37 mouse cellular contexts compared by ENCODE assay signal in the genomic region with DNA sequence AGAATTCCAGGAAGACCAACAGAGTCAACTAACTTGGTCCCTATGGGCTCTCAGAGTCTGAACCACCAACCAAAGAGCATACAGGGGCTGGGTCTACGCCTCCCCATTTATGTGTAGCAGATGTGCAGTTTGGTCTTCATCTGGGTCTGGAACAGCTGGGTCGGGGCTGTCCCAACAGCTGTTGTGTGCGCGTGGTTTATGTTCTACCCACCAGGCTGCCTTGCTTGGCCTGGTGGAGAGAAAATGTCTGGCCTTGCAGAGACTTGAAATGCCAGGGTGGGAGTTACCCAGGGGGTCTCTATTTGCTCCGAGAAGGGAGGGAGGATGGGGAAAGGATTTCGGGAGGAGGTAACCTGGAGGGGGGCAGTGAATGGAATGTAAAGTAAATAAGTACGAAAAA. TPM values are rescaled to one million over a fixed set of nuclear protein-coding genes. Genes with fewer than 3 reads are reported as not detected.
"Had no signal": no experiment of that assay in that cellular context is flagged by ENCODE, and none has a peak within 500 bp of the region (broad histone marks: within the 10 kb centered on the region; RNA-seq: fewer than 3 reads in every experiment).

No protein-coding gene starts in this region.

- DNase-seq: left cerebral cortex, postnatal 4 days; liver; liver, embryonic 13.5 days; liver, postnatal 0 days; lung, adult 18-20 months; lung, adult 2 months; lung, embryonic 14.5 days; lung, postnatal 10 days; lung, postnatal 36 days; lung, postnatal 4 days; midbrain, embryonic 14.5 days had no signal

- H3K4me1 ChIP-seq: limb, embryonic 10.5 days; limb, embryonic 12.5 days; limb, embryonic 13.5 days; limb, embryonic 15.5 days; liver, embryonic 12.5 days; liver, embryonic 13.5 days; liver, embryonic 15.5 days; lung, embryonic 15.5 days; midbrain, embryonic 10.5 days; midbrain, embryonic 12.5 days; midbrain, embryonic 13.5 days; midbrain, embryonic 15.5 days; neural tube, embryonic 12.5 days had no signal

- H3K27me3 ChIP-seq: limb, embryonic 12.5 days; limb, embryonic 13.5 days; limb, embryonic 15.5 days; liver, embryonic 12.5 days; liver, embryonic 13.5 days; liver, embryonic 15.5 days; lung, embryonic 15.5 days; megakaryocyte, embryonic 14.5 days; midbrain, embryonic 12.5 days; midbrain, embryonic 13.5 days; midbrain, embryonic 15.5 days; neural tube, embryonic 12.5 days had no signal

- H3K4me2 ChIP-seq: limb, embryonic 12.5 days; limb, embryonic 13.5 days; limb, embryonic 15.5 days; liver, embryonic 11.5 days; liver, embryonic 12.5 days; liver, embryonic 13.5 days; liver, embryonic 15.5 days; lung, embryonic 14.5 days; lung, embryonic 15.5 days; midbrain, embryonic 11.5 days; midbrain, embryonic 12.5 days; midbrain, embryonic 13.5 days; midbrain, embryonic 15.5 days; neural tube, embryonic 12.5 days had no signal

- H3K4me3 ChIP-seq: limb, embryonic 10.5 days; limb, embryonic 12.5 days; limb, embryonic 13.5 days; limb, embryonic 15.5 days; liver, embryonic 12.5 days; liver, embryonic 13.5 days; liver, embryonic 15.5 days; lung, embryonic 15.5 days; megakaryocyte, embryonic 14.5 days; midbrain, embryonic 10.5 days; midbrain, embryonic 12.5 days; midbrain, embryonic 13.5 days; midbrain, embryonic 15.5 days; myocyte; neural tube, embryonic 12.5 days had no signal

- H3K9ac ChIP-seq: limb, embryonic 12.5 days; limb, embryonic 13.5 days; limb, embryonic 15.5 days; liver, embryonic 12.5 days; liver, embryonic 13.5 days; liver, embryonic 14.5 days; liver, embryonic 15.5 days; liver, postnatal 0 days; lung, embryonic 14.5 days; lung, embryonic 15.5 days; midbrain, embryonic 12.5 days; midbrain, embryonic 13.5 days; midbrain, embryonic 15.5 days; neural tube, embryonic 12.5 days had no signal

- H3K27ac ChIP-seq: limb, embryonic 10.5 days; limb, embryonic 12.5 days; limb, embryonic 13.5 days; limb, embryonic 15.5 days; liver, embryonic 12.5 days; liver, embryonic 13.5 days; liver, embryonic 14.5 days; liver, embryonic 15.5 days; lung, embryonic 15.5 days; macrophage; midbrain, embryonic 10.5 days; midbrain, embryonic 12.5 days; midbrain, embryonic 13.5 days; midbrain, embryonic 15.5 days; neural tube, embryonic 12.5 days had no signal

- H3K9me3 ChIP-seq: limb, embryonic 10.5 days; limb, embryonic 12.5 days; limb, embryonic 13.5 days; limb, embryonic 15.5 days; liver, embryonic 12.5 days; liver, embryonic 13.5 days; liver, embryonic 15.5 days; lung, embryonic 15.5 days; megakaryocyte, embryonic 14.5 days; midbrain, embryonic 12.5 days; midbrain, embryonic 13.5 days; midbrain, embryonic 15.5 days; neural tube, embryonic 12.5 days had no signal

RNA-seq across cellular contexts. Expression of a gene that starts 33.1 kb away (rescaled TPM):
- total RNA-seq: left cerebral cortex, postnatal 25 days; left cerebral cortex, postnatal 36 days; left cerebral cortex, postnatal 4 days; midbrain, postnatal 0 days had no signal

RNA-seq across cellular contexts. Expression of a gene that starts 39.9 kb away (rescaled TPM):
- polyA plus RNA-seq: midbrain, embryonic 10.5 days; midbrain, embryonic 13.5 days; midbrain, embryonic 14.5 days; midbrain, embryonic 15.5 days; midbrain, embryonic 16.5 days; neural tube, embryonic 12.5 days had no signal

RNA-seq across cellular contexts. Expression of a gene that starts 59.6 kb away (rescaled TPM):
- total RNA-seq: liver, adult 2 months; megakaryocyte-erythroid progenitor cell, adult 5-6 weeks had no signal
- polyA plus RNA-seq: liver, adult 2 months; liver, embryonic 13.5 days; liver, embryonic 15.5 days; liver, embryonic 16.5 days; lung, postnatal 0 days had no signal
